Mouse (Mus musculus) lung, adult 2 months (tissue): Measurements from ENCODE around the gene Col6a6.

ENCODE experiments used
- CTCF ChIP-seq: fragments of 200-500 bp; IDR thresholded peaks from 2 replicates; pipeline ENCODE4 v1.5.1; 2011; ENCODE audit warnings: mild to moderate bottlenecking, low read length, control low read depth; ENCODE audit not compliant: insufficient read depth
- POLR2A ChIP-seq: fragments of 200-500 bp; IDR thresholded peaks from 2 replicates; pipeline ENCODE4 v1.6.1; 2011; ENCODE audit warnings: low read depth, mild to moderate bottlenecking, control low read depth, low read length, borderline replicate concordance; ENCODE audit errors: extremely low read depth

DNA sequence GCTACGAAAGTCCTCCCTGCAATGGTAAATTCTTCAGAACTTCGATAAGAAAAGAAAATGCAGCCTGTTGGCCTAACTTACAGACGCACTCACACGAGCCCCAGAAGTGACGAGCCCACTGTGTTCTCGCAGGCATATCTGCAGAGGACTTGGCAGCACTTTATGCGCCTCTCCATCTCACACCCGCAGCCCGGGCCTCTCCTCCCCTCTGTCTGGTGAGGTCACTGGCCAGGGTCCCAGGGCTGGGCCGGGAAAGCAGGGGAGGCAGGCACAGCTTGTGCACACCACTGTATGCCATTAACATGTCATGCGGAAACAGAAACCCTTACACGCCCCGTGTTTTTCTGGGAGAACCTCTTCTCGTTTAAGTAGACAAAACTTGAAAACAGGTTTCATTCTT is 43.7 kb upstream of the Col6a6 start:
- TF ChIP-seq CTCF: no peak
- TF ChIP-seq POLR2A: no peak
